Mouse (Mus musculus): ENCODE data around the gene Catsperz.

Catsperz gene

DNA sequence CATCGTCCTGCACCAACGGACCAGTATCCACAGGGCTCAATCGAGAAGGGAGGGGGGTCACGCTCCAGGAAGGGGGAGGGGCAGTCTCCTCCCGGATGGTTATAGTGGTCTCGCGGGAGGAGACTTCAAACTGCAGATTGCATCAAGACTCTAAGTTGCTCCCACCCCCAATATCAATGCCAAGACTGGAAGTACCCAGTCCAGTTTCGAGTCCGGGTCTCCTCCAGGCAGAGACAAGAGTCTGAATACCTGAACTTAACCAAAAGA lies at the start of gene Catsperz:
Gene Catsperz, minus strand, starts transcription at position 74 of the 267 bp plus-strand sequence.
- DNase-seq (ENCODE audit: low read depth), result no peak

- peak; percentile 60 for DNase-seq (ENCODE audit: low read depth)
These were observed 49.3 kb upstream of the Catsperz start, which contains the start of gene Ppp1r14b for GRCm38 (mm10) chr19:6974211-6975205. Ppp1r14b (plus strand) TSS chr19:6974968.

DNA sequence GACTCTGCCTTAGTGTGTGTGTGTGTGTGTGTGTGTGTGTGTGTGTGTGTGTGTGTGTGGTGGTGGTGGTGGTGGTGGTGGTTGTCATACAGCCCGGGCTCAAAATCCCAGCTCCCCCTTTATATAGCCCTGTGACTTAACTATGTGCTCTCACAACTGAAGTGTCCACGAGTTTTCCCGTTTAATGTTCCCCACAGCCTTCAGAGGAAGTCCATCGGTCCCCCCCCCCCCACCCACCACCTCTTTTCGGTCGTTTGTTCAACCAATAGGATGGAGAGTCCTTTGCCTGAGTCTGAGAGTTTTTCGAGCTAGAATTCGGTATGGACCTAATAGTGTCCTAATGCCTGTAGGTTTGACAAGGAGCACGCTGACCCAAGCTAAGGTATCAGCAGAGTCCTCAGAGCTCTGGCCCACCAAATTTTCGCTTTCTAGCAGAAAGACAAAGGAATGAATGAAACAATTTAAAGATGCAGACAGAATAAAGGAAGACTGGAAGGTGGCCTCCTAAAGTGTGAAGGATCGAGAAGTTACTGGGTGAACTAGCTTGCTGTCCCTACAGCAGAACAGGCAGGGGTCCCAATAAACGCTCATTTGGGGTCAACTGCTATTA lies 48.5 kb upstream of the Catsperz start:
- no peak for DNase-seq (ENCODE audit: low read depth)

DNA sequence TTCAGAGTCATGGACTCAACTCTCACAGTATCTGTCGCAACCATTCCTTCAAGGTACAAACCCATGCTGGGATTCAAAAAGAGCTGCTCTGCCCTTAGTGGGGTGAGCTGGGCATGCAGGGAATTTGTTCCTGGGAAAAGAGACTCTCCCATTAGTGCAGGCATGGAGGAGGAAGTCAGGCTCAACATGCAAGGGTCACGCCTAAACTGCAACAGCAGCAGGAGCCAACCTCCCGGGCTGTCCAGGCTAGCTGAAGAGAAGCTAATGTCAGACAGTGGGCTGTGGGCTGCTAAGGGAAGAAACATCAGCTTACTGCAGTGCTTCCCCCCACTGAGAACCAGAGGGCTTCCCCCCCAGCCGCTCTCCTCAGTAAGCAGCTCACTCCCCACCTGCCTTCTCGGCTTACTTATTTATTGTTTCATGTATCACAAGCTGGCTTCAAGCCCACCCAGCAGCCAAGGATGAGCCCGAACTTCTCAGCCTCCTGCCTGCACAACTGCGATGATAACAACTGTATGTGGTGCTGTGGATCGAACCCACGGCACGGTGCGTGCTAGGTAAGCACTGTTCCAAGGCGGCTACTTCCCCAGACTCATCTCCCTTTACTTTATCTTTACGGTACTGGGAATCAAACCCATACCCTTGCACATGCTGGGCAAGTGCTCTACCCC lies 47.2 kb upstream of the Catsperz start:
- no peak for DNase-seq (ENCODE audit: low read depth)

GRCm38 (mm10) chr19:6971644-6972043 lies 46.5 kb upstream of the Catsperz start:
- no peak for DNase-seq (ENCODE audit: low read depth)

DNA sequence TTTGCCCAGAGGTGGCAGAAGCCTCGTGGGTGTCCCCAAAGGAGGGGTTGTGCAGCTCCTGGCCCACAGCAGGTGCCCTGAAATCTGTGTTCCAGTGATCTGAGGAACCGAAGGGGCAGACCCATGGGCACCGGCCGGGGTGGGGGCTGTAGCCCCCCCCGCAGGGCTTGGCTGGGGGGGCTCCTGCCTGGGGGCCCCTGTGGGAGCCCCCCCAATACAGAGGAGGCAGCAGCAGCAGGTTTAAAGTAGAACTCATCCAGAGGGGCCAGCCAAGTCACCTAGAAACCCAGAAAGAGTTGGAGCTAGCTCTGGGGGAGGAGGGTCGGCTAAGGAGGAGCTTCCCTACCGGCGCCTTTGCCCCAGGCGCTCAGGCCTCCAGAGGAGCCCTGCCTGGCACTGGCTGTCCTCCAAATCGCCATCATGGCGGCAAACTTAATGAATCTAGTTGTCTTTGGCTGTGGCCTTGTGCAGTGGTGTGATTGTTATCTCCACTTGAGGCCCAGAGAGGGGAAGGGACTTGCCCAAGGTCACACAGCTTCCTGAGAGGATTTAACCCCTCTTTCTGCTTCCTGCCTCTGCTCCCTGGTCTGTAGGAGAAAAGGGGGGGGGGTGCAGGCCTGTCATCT lies 45.4 kb upstream of the Catsperz start:
- no peak for DNase-seq (ENCODE audit: low read depth)

DNA sequence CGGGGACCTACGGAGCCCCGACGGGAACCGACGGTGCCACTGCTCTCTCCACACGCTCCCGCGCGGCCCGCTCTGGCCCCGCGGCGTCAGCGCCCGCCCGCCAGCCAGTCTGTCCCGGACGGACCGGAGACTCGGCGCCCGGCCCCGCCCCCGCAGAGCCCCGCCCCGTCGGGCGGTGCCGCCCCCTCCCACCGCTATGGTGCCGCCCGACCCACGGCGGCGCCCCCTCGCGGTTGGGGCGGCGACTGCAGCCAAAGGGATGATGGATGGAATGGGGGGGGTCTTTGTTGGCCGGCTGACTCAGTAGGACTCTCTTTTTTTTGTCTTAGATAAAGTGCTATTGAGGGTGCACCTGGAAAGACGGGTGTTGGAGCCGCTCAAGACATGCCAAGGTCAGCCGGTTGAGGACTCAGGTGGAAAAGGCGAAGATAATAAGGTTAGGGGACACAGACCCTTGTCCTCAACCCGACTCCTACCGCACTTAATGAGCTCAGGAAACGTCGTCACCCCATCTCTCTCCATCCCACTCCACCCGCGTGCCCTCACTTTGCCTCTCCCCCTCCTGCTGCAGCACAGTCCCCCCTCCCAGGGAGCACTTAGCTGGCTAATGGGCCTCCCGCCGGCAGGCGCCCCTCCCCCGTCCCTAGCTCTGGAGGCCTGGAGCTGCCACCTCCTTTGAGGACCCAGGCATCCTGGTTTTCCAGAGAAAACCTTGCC lies 44.6 kb upstream of the Catsperz start:
- no peak for DNase-seq (ENCODE audit: low read depth)

GRCm38 (mm10) chr19:6969291-6969664 lies 44.1 kb upstream of the Catsperz start:
- DNase-seq (ENCODE audit: low read depth), result no peak

DNA sequence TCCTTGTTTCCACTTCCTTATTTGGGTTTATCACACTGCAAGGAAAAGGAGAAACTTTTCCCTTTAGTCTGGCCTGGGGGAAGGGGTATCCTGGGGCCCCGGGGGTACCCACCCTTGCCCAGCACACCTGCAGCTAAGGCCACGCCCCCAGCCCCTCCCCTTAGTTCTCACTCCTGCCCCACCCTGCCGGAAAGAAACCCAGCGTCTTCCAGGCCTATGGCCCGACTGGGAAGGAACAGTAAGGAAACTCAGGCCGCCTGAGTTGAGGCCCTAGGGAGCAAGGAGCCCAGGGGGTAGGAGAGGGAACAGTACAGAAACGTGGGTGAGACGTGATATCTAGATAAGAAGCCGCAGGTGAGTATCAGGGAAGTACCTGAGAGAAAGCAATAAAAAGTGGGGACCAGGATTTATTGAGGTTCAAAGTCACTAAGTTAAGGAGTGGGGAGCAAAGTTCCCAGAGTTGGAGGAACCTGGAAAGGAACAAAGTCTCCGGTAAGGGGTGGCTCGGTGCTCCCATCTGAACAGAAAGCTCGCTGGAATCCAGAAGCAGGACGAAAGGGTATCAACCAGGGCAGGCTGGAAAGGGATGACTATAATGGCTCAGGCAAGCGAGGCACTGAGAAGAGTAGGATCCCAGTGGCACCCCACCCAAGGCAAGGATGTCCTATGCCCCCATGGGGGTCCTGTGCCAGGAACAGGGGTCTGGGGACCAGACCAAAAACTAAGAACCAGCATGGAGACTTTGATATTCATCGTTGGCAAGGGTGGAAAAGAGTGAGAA lies 43.5 kb upstream of the Catsperz start:
- DNase-seq (ENCODE audit: low read depth), result no peak

- DNase-seq (ENCODE audit: low read depth), result no peak
These were observed 31.3 kb upstream of the Catsperz start for GRCm38 (mm10) chr19:6956461-6956860.

DNA sequence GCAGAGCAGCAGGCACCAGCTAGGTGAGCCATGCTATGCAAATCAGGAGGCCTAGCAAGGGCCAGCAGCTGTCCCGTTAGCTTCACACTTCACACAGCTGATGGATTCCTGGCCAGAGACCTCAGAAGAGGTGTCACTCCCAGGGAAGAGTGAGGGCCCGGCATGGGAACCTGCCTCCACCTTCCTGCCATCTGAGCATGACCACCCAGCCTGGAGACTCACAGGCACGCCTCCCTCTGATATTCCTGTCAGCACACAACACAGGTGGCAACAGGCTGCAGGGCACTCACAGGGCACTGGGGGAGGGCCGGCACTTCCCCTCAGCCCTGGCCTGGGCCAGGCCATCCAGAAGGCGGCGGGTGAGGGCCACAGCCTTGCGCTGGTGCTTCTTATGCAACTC lies 30.2 kb upstream of the Catsperz start:
- DNase-seq (ENCODE audit: low read depth), result no peak

GRCm38 (mm10) chr19:6954046-6954445 lies 28.9 kb upstream of the Catsperz start:
- no peak for DNase-seq (ENCODE audit: low read depth)

DNA sequence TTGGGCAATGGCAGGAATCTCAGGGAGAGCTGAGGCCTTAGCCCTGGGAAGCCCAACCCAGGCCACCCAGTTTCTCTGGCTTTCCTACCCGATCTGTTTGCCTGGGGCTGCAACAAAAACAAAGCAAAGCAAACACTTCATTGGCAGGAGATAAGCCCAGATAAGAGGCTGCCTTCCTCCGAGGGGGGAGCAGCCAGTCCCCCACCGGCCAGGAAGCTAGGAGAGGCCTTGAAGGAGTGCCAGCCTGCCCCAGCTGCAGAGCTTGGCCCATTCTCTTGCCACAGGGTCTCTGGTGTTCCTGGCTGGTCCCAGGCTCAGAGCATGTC lies 27.5 kb upstream of the Catsperz start:
- DNase-seq (ENCODE audit: low read depth), result no peak

DNA sequence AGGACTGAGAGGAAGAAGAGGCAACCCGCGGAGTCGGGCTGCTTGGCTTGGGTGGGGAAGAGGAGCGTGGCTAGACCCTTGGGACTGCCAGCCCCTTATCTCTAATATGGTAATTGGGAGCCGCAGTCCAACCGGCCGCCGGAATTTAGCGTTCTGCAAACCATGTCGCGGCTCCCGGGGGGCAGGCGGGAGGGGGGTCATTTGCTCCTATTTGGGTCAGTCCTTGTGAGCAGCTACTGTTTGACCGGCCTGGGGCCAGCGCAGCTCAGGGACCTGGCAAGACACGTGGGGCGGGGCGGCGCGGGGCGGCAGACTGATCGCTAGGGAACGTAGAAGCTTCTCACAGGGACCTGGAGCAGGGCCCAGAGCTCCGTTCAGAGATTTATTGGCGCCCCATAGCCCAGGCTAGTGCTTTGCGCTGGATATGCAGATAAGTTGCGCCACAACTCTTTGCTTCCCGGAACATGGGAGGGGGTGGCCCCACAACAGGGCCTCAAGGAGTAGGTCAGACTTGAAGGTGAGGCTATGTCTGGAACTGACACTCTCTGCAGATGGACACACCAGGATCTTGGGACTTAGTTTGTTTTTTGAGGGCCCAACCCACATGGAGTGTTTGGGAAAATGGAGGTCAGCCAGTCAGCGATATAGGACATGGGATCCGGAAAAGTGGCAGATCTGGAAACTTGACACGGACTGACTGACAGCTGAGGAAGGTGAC lies 27.0 kb upstream of the Catsperz start:
- peak; percentile 78 for DNase-seq (ENCODE audit: low read depth)

GRCm38 (mm10) chr19:6951381-6951968 lies 26.3 kb upstream of the Catsperz start:
- peak; percentile 83 for DNase-seq (ENCODE audit: low read depth)

DNA sequence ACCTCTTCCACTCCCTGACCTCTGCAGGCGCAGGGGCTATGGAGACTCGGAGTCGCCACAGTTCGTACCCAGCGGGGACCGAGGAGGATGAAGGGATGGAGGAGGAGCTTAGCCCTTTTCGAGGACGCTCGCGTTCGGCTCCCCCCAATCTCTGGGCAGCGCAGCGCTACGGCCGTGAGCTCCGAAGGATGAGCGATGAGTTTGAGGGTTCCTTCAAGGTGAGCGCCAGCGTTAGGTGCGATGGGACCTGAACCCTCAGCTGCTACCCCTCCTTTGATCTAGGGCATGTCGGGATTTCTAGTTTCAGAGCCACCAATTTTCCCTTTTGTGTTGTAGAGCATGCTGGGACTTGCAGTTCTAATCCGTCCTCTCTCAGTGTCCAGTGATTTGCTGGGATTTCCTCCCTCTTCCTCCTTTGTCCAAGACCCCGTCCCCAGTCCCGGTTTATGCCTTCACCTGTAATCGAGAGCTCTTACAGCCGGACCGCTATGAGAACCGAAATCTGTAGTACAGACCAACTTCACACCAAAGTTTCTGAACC lies 25.5 kb upstream of the Catsperz start:
- DNase-seq (ENCODE audit: low read depth), result no peak

GRCm38 (mm10) chr19:6949951-6950350 lies 24.8 kb upstream of the Catsperz start:
- no peak for DNase-seq (ENCODE audit: low read depth)

- DNase-seq (ENCODE audit: low read depth), result no peak
These were observed 24.4 kb upstream of the Catsperz start for GRCm38 (mm10) chr19:6949532-6949931.

GRCm38 (mm10) chr19:6948186-6948585 lies 23.0 kb upstream of the Catsperz start:
- no peak for DNase-seq (ENCODE audit: low read depth)

GRCm38 (mm10) chr19:6947742-6948141 lies 22.6 kb upstream of the Catsperz start:
- no peak for DNase-seq (ENCODE audit: low read depth)

Measured in fibroblast of lung, adult 2 months (primary cell).